Comparison of ENCODE assay signal across 10 mouse cellular contexts in genomic region chr6:49397466-49397865, GRCm38 (mm10). TPM values are rescaled to one million over a fixed set of nuclear protein-coding genes. Genes with fewer than 3 reads are reported as not detected.
DNase-seq lines count a peak whose midpoint lies in the region; ATAC-seq and TF ChIP-seq lines count a peak whose summit lies in the region.
"Had no signal": no experiment of that assay in that cellular context is flagged by ENCODE, and none has a peak within 500 bp of the region (broad histone marks: within the 10 kb centered on the region; RNA-seq: fewer than 3 reads in every experiment).

No protein-coding gene starts in this region.

- no peaks in the 10 kb centered on the region for H3K4me1 ChIP-seq in intestine, postnatal 0 days (replicated peaks; ENCODE audit: control insufficient read depth, insufficient read depth, low read length)
- no peaks in the 10 kb centered on the region for H3K4me1 ChIP-seq in intestine, embryonic 15.5 days (replicated peaks)
- H3K4me1 ChIP-seq in thymus, adult 2 months (replicated peaks; ENCODE audit: control insufficient read depth, insufficient read depth, low read length): no peaks in the 10 kb centered on the region
- H3K4me1 ChIP-seq: heart, embryonic 15.5 days; midbrain, embryonic 12.5 days had no signal

- no peak overlapping the region for H3K4me3 ChIP-seq in intestine, postnatal 0 days (ENCODE audit: low read depth, low read length)
- no peak overlapping the region for H3K4me3 ChIP-seq in intestine, embryonic 15.5 days (replicated peaks)
- no peak overlapping the region for H3K4me3 ChIP-seq in thymus, adult 2 months (ENCODE audit: control insufficient read depth, insufficient read depth, low read length)
- H3K4me3 ChIP-seq: heart, embryonic 15.5 days; midbrain, embryonic 12.5 days had no signal

- TF ChIP-seq CTCF in intestine, postnatal 0 days (IDR thresholded peaks at IDR 0.05; ENCODE audit: low read depth): peak; percentile 64
- no peak for TF ChIP-seq CTCF in thymus, adult 2 months (IDR thresholded peaks at IDR 0.05; ENCODE audit: borderline replicate concordance, control insufficient read depth, extremely low read depth, insufficient read depth, low read length, poor library complexity)

- no peak overlapping the region for H3K9ac ChIP-seq in intestine, postnatal 0 days (ENCODE audit: low read depth, low read length)
- H3K9ac ChIP-seq in intestine, embryonic 15.5 days: no peak overlapping the region
- H3K9ac ChIP-seq: heart, embryonic 15.5 days; midbrain, embryonic 12.5 days had no signal

- no peak overlapping the region for H3K27ac ChIP-seq in intestine, postnatal 0 days (ENCODE audit: low read depth, low read length)
- H3K27ac ChIP-seq in intestine, embryonic 15.5 days: no peak overlapping the region
- H3K27ac ChIP-seq in thymus, adult 2 months (ENCODE audit: control insufficient read depth, insufficient read depth, low read length): no peak overlapping the region
- H3K27ac ChIP-seq: heart, embryonic 15.5 days; midbrain, embryonic 12.5 days had no signal

- no peaks in the 10 kb centered on the region for H3K9me3 ChIP-seq in intestine, postnatal 0 days (ENCODE audit: control insufficient read depth)
- H3K9me3 ChIP-seq in intestine, embryonic 15.5 days: no peaks in the 10 kb centered on the region
- H3K9me3 ChIP-seq: heart, embryonic 15.5 days; midbrain, embryonic 12.5 days had no signal

- no peaks in the 10 kb centered on the region for H3K36me3 ChIP-seq in intestine, postnatal 0 days (ENCODE audit: control insufficient read depth, insufficient read depth)
- no peaks in the 10 kb centered on the region for H3K36me3 ChIP-seq in intestine, embryonic 15.5 days
- no peaks in the 10 kb centered on the region for H3K36me3 ChIP-seq in thymus, adult 2 months (ENCODE audit: control insufficient read depth, insufficient read depth, low read length)
- H3K36me3 ChIP-seq: heart, embryonic 15.5 days; midbrain, embryonic 12.5 days had no signal

- no peak for ATAC-seq in intestine, postnatal 0 days
- no peak for ATAC-seq in intestine, embryonic 15.5 days
- no peak; the same call in 1 of the 2 replicates for ATAC-seq in granulocyte monocyte progenitor cell, adult 5-6 weeks (replicated peaks; ENCODE audit: poor library complexity, severe bottlenecking)

- TF ChIP-seq POLR2A in thymus, adult 2 months (IDR thresholded peaks at IDR 0.05; ENCODE audit: control insufficient read depth, extremely low read depth, insufficient read depth, low read length, poor library complexity): no peak

- DNase-seq in thymus, adult 2 months: peak; percentile 7
- DNase-seq in thymus, adult 18-20 months: no peak
- peak; percentile 62 for DNase-seq in induced T-regulatory cell, adult 2 months (ENCODE audit: low read depth)
- no peak for DNase-seq in frontal cortex, postnatal 25 days (ENCODE audit: low spot score in 2 of 2)
- no peak for DNase-seq in cerebellum, adult 11 months

- H3K27me3 ChIP-seq in intestine, postnatal 0 days (replicated peaks; ENCODE audit: control insufficient read depth, insufficient read depth, low read length): no peaks in the 10 kb centered on the region
- H3K27me3 ChIP-seq in intestine, embryonic 15.5 days (replicated peaks): no peaks in the 10 kb centered on the region
- no peaks in the 10 kb centered on the region for H3K27me3 ChIP-seq in thymus, adult 2 months (ENCODE audit: control insufficient read depth, insufficient read depth, low read length)
- H3K27me3 ChIP-seq: heart, embryonic 15.5 days; midbrain, embryonic 12.5 days had no signal

- no peak overlapping the region for H3K4me2 ChIP-seq in intestine, postnatal 0 days (replicated peaks; ENCODE audit: low read depth)
- H3K4me2 ChIP-seq in intestine, embryonic 15.5 days (replicated peaks): no peak overlapping the region
- H3K4me2 ChIP-seq: heart, embryonic 15.5 days; midbrain, embryonic 12.5 days had no signal

RNA-seq across cellular contexts. Expression of gene Stk31, which starts 2.1 kb away (rescaled TPM):
- polyA plus RNA-seq in intestine, postnatal 0 days (2015; fragmentation: Nextera tagmentation; extraction: Ambion mirVana): not detected in 2 replicates
- polyA plus RNA-seq in intestine, embryonic 15.5 days (2015; fragmentation: Nextera tagmentation; extraction: Ambion mirVana): 0.06 TPM in 1 of 2 replicates, not detected in the other
- polyA plus RNA-seq in thymus, adult 2 months (2012; rRNA removed): not detected in 2 replicates
- not detected in 2 replicates for total RNA-seq in granulocyte monocyte progenitor cell, adult 5-6 weeks (2014; fragmentation: Nextera tagmentation)
- total RNA-seq in granulocyte monocyte progenitor cell, adult 5-6 weeks (2017): not detected in 2 replicates
- polyA plus RNA-seq: midbrain, embryonic 12.5 days had no signal

RNA-seq across cellular contexts. Expression of gene Fam221a, which starts 29.9 kb away (rescaled TPM):
- polyA plus RNA-seq in intestine, postnatal 0 days (2015; fragmentation: Nextera tagmentation; extraction: Ambion mirVana): 3.2 and 4.0 TPM in 2 replicates
- 4.7 and 6.6 TPM in 2 replicates for polyA plus RNA-seq in intestine, embryonic 15.5 days (2015; fragmentation: Nextera tagmentation; extraction: Ambion mirVana)
- 8.4 and 10.5 TPM in 2 replicates for polyA plus RNA-seq in thymus, adult 2 months (2012; rRNA removed)
- 9.7 and 20.1 TPM in 2 replicates for total RNA-seq in granulocyte monocyte progenitor cell, adult 5-6 weeks (2014; fragmentation: Nextera tagmentation)
- 2.7 and 4.2 TPM in 2 replicates for total RNA-seq in granulocyte monocyte progenitor cell, adult 5-6 weeks (2017)

Comparison
In these comparisons a context has a peak if more than half of its experiments do, and no peak if none do; other contexts are left out.
1. DNase-seq: peak in thymus, adult 2 months (single experiment) and induced T-regulatory cell, adult 2 months (single experiment); none in thymus, adult 18-20 months (0 of 2), frontal cortex, postnatal 25 days (0 of 2) and cerebellum, adult 11 months (single experiment).